Mouse (Mus musculus): ENCODE measurements around the gene Fkrp.

GRCm38 (mm10) chr7:16842645-16843063 lies 26.1 kb upstream of the Fkrp start, which contains the start of gene Prkd2:
- peak; percentile 41; the same call in 1 of the 2 replicates for TF ChIP-seq E2F4 (IDR thresholded peaks at IDR 0.05; ENCODE audit: insufficient replicate concordance, low read depth, low read length)
- TF ChIP-seq EP300 (IDR thresholded peaks at IDR 0.05; ENCODE audit: low read length): no peak
- no peak for TF ChIP-seq CTCF (conservative IDR thresholded peaks at IDR 0.05 in 1 of 2, IDR thresholded peaks at IDR 0.05 in 1 of 2; ENCODE audit: low read depth in 2 of 2, low read length in 2 of 2)
- no peak for TF ChIP-seq UBTF (IDR thresholded peaks at IDR 0.05; ENCODE audit: low read depth, low read length)
- TF ChIP-seq TCF12 (IDR thresholded peaks at IDR 0.05; ENCODE audit: low read depth, low read length): 0 out of 2 replicates have a peak, but pooled peaks have one; percentile 7
- no peak for TF ChIP-seq ZC3H11A (IDR thresholded peaks at IDR 0.05; ENCODE audit: low read depth, low read length)
- TF ChIP-seq ZKSCAN1 (IDR thresholded peaks at IDR 0.05; ENCODE audit: borderline replicate concordance, low read depth, low read length): no peak
- TF ChIP-seq POLR2A (IDR thresholded peaks at IDR 0.05; ENCODE audit: low read depth, low read length): peak; percentile 62; the same call in 1 of the 2 replicates
